Mouse (Mus musculus) hindbrain, embryonic 11.5 days (tissue): ENCODE measurements around the gene Irf2bpl. TPM values are rescaled to one million over a fixed set of nuclear protein-coding genes. Genes with fewer than 3 reads are reported as not detected.

Source experiments
- ATAC-seq: fragments of 200-750 bp; cut with Nextera tagmentation; 2 replicates; pipeline ENCODE4 v1.8.0; 2017; ENCODE audit warnings: mild to moderate bottlenecking, moderate TSS enrichment, moderate library complexity; ENCODE audit not compliant: low FRiP score
- DNase-seq: peaks from one replicate; pipeline ENCODE4 v3.0.0-alpha.2; 2015; ENCODE audit warnings: low spot score
- H3K27ac ChIP-seq: fragments of 300-500 bp; sonication (generic); 2 replicates; pipeline ENCODE4 v1.5.1; 2014; ENCODE audit warnings: mild to moderate bottlenecking, low read depth, low read length
- H3K27me3 ChIP-seq: fragments of 300-500 bp; sonication (generic); 2 replicates; pipeline ENCODE4 v1.6.1; 2014; ENCODE audit warnings: mild to moderate bottlenecking, low read length, moderate library complexity, mixed read lengths; ENCODE audit not compliant: control insufficient read depth, insufficient read depth
- H3K36me3 ChIP-seq: fragments of 300-500 bp; sonication (generic); 2 replicates; pipeline ENCODE4 v1.6.1; 2014; ENCODE audit warnings: mild to moderate bottlenecking, low read length, moderate library complexity, mixed read lengths; ENCODE audit not compliant: control insufficient read depth, insufficient read depth
- H3K4me1 ChIP-seq: fragments of 300-500 bp; sonication (generic); replicated peaks from 2 replicates; pipeline ENCODE4 v1.6.1; 2014; ENCODE audit warnings: low read length, mixed read lengths; ENCODE audit not compliant: control insufficient read depth, insufficient read depth
- H3K4me2 ChIP-seq: fragments of 300-500 bp; sonication (generic); replicated peaks from 2 replicates; pipeline ENCODE4 v1.6.1; 2014; ENCODE audit warnings: mild to moderate bottlenecking, low read depth, low read length
- H3K4me3 ChIP-seq: fragments of 300-500 bp; sonication (generic); 2 replicates; pipeline ENCODE4 v1.5.1; 2014; ENCODE audit warnings: low read depth, low read length
- H3K9ac ChIP-seq: fragments of 300-500 bp; sonication (generic); 2 replicates; pipeline ENCODE4 v1.6.1; 2014; ENCODE audit warnings: low read depth, low read length
- H3K9me3 ChIP-seq: fragments of 300-500 bp; sonication (generic); 2 replicates; pipeline ENCODE4 v1.6.1; 2016; ENCODE audit warnings: low read length; ENCODE audit not compliant: control insufficient read depth
- WGBS: fragments of 180-500 bp; shearing (Covaris S2); extraction: QIAGEN DNeasy Blood & Tissue Kit; methylation state at CpG from one replicate; pipeline ENCODE4 v1.1.7; 2014; 5-methylcytosine and 5-hydroxymethylcytosine counted together
- polyA plus RNA-seq: library from polyadenylated mRNA; unstranded; fragments of >200 nt; fragmentation: Nextera tagmentation; extraction: Ambion mirVana; gene quantifications from 2 replicates; pipeline ENCODE4 v1.2.1, GENCODE M21; 2014

The Irf2bpl gene
- polyA plus RNA-seq, 1 experiment from 2014 or later = 16.0 TPM

DNA sequence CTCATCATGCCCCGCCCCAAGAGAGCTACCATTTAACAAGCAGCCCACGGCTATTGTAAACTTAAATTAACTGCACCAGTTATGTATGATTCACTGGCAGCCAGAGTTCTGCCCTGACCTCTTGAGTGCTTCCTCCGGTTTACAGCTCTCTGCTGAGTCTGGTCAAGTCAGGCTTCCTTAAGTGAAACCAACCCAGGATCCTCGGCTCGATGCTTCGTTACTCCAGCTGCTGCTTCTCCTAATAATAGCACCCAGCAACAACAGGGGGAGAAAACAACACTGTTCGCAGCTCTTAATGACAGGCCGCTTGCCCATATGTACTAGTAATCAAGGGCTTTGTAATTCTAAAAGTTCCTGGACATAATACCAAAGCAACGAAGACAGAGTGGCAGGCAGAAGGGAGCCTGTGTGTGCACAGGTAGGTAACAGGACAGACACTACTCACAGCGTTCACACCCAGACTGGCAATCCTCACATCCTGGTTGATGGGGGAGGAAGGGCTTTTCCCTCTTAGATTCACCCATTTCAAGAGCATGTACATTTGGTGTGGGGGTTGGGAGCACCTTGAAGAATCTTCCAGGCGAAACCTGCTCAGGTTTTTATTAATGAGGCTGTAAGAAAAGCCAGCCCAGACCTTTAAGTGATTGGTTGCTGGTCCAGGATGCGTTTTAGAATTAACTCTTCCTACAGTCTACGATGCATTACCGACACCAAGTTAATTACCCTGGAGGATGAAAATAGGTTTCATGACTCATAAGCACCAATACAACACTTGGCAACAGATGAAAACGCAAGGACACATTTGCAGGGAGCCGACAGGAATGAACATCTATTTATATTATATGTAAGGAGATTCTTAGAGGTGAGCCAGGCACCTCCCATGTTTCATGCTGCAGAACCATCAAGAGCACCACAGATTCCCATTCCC, 5.9 kb downstream of the Irf2bpl start:
- WGBS = 74% methylated on average over 16 of the region's 16 CpGs
- H3K9ac ChIP-seq = no peak overlapping the region
- H3K36me3 ChIP-seq = no peaks in the 10 kb centered on the region
- no peak overlapping the region for H3K4me3 ChIP-seq
- H3K4me1 ChIP-seq = no peaks in the 10 kb centered on the region
- H3K4me2 ChIP-seq = no peak overlapping the region
- H3K9me3 ChIP-seq = no peaks in the 10 kb centered on the region
- no peak overlapping the region for H3K27ac ChIP-seq
- DNase-seq = no peak
- no peak for ATAC-seq
- H3K27me3 ChIP-seq = no peaks in the 10 kb centered on the region; the same call in 1 of the 2 replicates

DNA sequence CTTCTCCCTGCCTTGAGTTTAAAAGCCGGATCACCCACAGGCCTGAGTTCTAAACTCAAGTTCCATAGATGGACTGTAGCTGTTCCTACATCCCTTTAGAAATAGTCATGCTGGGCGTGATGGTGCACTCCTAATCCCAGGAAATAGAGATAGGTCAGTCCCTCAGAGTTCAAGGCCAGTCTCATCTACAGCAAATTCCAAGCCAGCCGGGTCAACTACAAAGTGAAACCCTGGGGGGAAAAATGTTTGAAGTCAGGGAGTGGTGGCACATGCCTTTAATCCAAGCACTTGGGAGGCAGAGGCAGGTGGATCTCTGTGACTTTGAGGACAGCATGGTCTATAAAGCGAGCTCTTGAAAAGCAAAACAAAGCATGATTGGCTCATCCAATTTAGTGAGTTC, 7.6 kb downstream of the Irf2bpl start:
- Histone ChIP-seq H3K9ac (no peak overlapping the region), H3K27me3 (no peaks in the 10 kb centered on the region), H3K9me3 (no peaks in the 10 kb centered on the region), H3K36me3 (no peaks in the 10 kb centered on the region), H3K4me1 (no peaks in the 10 kb centered on the region), H3K27ac (no peak overlapping the region), H3K4me3 (no peak overlapping the region), H3K4me2 (no peak overlapping the region)
- ATAC-seq (no peak), DNase-seq (no peak)
- 91% methylated on average over 4 of the region's 4 CpGs for WGBS

GRCm38 (mm10) chr12:86876116-86876515, 8.5 kb downstream of the Irf2bpl start:
- no peak overlapping the region for H3K4me2 ChIP-seq
- 82% methylated on average over 5 of the region's 5 CpGs for WGBS
- ATAC-seq = no peak

DNA sequence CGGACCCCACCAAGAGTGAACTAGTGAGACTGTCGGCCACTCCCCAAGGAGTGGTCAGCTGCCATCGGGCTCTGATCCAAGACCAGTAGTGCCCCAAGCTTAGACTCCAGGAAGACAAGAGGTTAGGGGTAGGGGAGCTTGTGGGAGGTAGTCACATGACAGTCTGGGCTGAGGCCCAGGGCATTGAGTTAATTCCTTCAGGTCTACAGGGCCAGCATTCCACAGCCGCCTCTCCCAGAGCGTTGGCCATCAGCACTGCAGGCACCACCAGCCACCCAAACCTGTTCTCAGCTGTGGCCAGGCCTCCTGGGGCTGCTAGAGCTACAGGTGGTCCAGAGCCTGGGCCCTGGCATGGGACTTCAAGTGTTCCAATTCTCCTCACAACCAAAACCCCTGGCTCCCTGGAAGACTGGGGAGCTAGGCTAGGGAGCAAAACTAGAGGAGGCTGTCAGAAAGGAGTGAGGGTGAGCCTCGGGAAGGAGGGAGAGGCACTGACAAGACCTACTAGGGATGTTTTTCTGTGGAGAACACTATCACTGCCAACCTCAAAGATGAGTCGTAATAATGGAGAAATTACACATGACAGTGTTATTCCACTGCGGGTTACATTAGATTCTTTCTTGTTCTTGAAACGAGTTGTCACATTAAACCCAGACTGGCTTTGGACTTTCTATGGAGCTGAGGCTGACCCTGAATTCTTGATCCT, 12.1 kb downstream of the Irf2bpl start:
- no peaks in the 10 kb centered on the region for H3K27me3 ChIP-seq
- no peak overlapping the region for H3K9ac ChIP-seq
- H3K9me3 ChIP-seq = no peaks in the 10 kb centered on the region
- DNase-seq (no peak), ATAC-seq (no peak)
- 75% methylated on average over 9 of the region's 9 CpGs for WGBS
- H3K4me2 ChIP-seq = no peak overlapping the region
- H3K27ac ChIP-seq = no peak overlapping the region
- no peaks in the 10 kb centered on the region for H3K36me3 ChIP-seq
- no peaks in the 10 kb centered on the region for H3K4me1 ChIP-seq
- H3K4me3 ChIP-seq = no peak overlapping the region

More at GRCm38 (mm10) chr12:86876116-86876515, 8.5 kb downstream of the Irf2bpl start:
- Histone ChIP-seq H3K9me3 (no peaks in the 10 kb centered on the region), H3K27ac (no peak overlapping the region), H3K9ac (no peak overlapping the region), H3K27me3 (no peaks in the 10 kb centered on the region), H3K4me1 (no peaks in the 10 kb centered on the region), H3K36me3 (no peaks in the 10 kb centered on the region), H3K4me3 (no peak overlapping the region)
- DNase-seq = no peak

GRCm38 (mm10) chr12:86871666-86872334, 12.8 kb downstream of the Irf2bpl start:
- ATAC-seq (no peak), DNase-seq (no peak)
- 82% methylated on average over 4 of the region's 4 CpGs for WGBS
- no peaks in the 10 kb centered on the region for H3K36me3 ChIP-seq
- H3K9ac ChIP-seq = no peak overlapping the region
- H3K4me3 ChIP-seq = no peak overlapping the region
- no peak overlapping the region for H3K4me2 ChIP-seq
- no peaks in the 10 kb centered on the region for H3K9me3 ChIP-seq
- H3K27ac ChIP-seq = no peak overlapping the region
- H3K4me1 ChIP-seq = no peaks in the 10 kb centered on the region
- H3K27me3 ChIP-seq = no peaks in the 10 kb centered on the region

DNA sequence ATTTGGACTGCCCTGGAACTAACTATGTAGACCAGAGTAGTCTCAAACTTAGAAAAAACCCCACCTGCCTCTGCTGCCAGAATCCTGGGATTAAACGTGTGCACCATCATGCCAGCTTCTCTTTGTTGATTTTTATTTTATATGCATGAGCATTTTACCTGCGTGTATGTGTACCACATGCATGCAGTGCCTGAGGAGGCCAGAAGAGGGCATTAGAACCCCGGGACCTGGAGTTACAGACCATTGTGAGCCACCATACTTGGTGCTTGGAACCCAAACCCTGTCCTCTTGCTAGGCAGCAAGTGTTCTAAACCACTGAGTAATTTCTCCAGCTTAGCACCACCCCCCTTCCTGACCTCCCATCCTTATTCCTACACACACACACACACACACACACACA, 13.6 kb downstream of the Irf2bpl start:
- Histone ChIP-seq H3K27me3 (no peaks in the 10 kb centered on the region), H3K27ac (no peak overlapping the region), H3K36me3 (no peaks in the 10 kb centered on the region), H3K4me2 (no peak overlapping the region), H3K4me1 (no peaks in the 10 kb centered on the region), H3K4me3 (no peak overlapping the region), H3K9ac (no peak overlapping the region), H3K9me3 (no peaks in the 10 kb centered on the region)
- DNase-seq = no peak
- WGBS = 86% methylated on average over 3 of the region's 3 CpGs
- no peak for ATAC-seq

- H3K27me3 ChIP-seq = no peaks in the 10 kb centered on the region
- no peak overlapping the region for H3K4me3 ChIP-seq
- H3K36me3 ChIP-seq = no peaks in the 10 kb centered on the region
- no peak overlapping the region for H3K4me2 ChIP-seq
- ATAC-seq (no peak), DNase-seq (no peak)
- WGBS = 91% methylated on average over 6 of the region's 6 CpGs
- no peaks in the 10 kb centered on the region for H3K9me3 ChIP-seq
- no peak overlapping the region for H3K27ac ChIP-seq
- H3K9ac ChIP-seq = no peak overlapping the region
- no peaks in the 10 kb centered on the region for H3K4me1 ChIP-seq
Measured at GRCm38 (mm10) chr12:86869761-86870160, 14.8 kb downstream of the Irf2bpl start.

GRCm38 (mm10) chr12:86867271-86868223, 17.1 kb downstream of the Irf2bpl start:
- no peak overlapping the region; the same call in 1 of the 2 replicates for H3K27ac ChIP-seq
- no peaks in the 10 kb centered on the region for H3K9me3 ChIP-seq
- DNase-seq = no peak
- no peak overlapping the region for H3K9ac ChIP-seq
- H3K4me3 ChIP-seq = no peak overlapping the region
- ATAC-seq = no peak
- H3K27me3 ChIP-seq = no peaks in the 10 kb centered on the region
- H3K4me1 ChIP-seq = no peaks in the 10 kb centered on the region
- H3K36me3 ChIP-seq = no peaks in the 10 kb centered on the region
- 53% methylated on average over 14 of the region's 14 CpGs for WGBS
- no peak overlapping the region for H3K4me2 ChIP-seq
